ENCODE assay signal across 8 mouse cellular contexts in genomic region chr7:16175542-16175931, GRCm38 (mm10). TPM values are rescaled to one million over a fixed set of nuclear protein-coding genes. Genes with fewer than 3 reads are reported as not detected.
A peak's percentile ranks its signal among the peaks of the same experiment; 100 is the strongest.
DNase-seq lines count a peak whose midpoint lies in the region; ATAC-seq lines count a peak whose summit lies in the region.

No protein-coding gene starts in this region.

- peaks cover 2% of the 10 kb centered on the region; the same call in 1 of the 2 replicates for H3K4me1 ChIP-seq in heart, embryonic 11.5 days (ENCODE audit: control insufficient read depth, insufficient read depth, low read length)
- peaks cover 65% of the 10 kb centered on the region for H3K4me1 ChIP-seq in hindbrain, embryonic 10.5 days (replicated peaks)
- H3K4me1 ChIP-seq in midbrain, embryonic 12.5 days: peaks cover 39% of the 10 kb centered on the region

- WGBS in heart, embryonic 11.5 days (ENCODE audit: insufficient replicate concordance): 0% methylated on average over 10 of the region's 10 CpGs
- WGBS in hindbrain, embryonic 10.5 days: 0% methylated on average over 10 of the region's 10 CpGs
- 0% methylated on average over 10 of the region's 10 CpGs for WGBS in midbrain, embryonic 12.5 days

- no peaks in the 10 kb centered on the region for H3K27me3 ChIP-seq in heart, embryonic 11.5 days (ENCODE audit: control insufficient read depth, insufficient read depth, low read length)
- H3K27me3 ChIP-seq in hindbrain, embryonic 10.5 days (ENCODE audit: insufficient read depth, poor library complexity, severe bottlenecking): no peaks in the 10 kb centered on the region
- H3K27me3 ChIP-seq in midbrain, embryonic 12.5 days: 0 out of 2 replicates have a peak, but pooled peaks cover 4% of the 10 kb centered on the region

- peak overlapping the region; percentile 53 for H3K4me3 ChIP-seq in heart, embryonic 11.5 days (ENCODE audit: low read depth, low read length)
- H3K4me3 ChIP-seq in hindbrain, embryonic 10.5 days: peak overlapping the region; percentile 79
- peak overlapping the region; percentile 70 for H3K4me3 ChIP-seq in midbrain, embryonic 12.5 days

- no peak overlapping the region for H3K27ac ChIP-seq in heart, embryonic 11.5 days (ENCODE audit: low read depth, low read length)
- peak overlapping the region; percentile 93 for H3K27ac ChIP-seq in hindbrain, embryonic 10.5 days
- peak overlapping the region; percentile 72 for H3K27ac ChIP-seq in midbrain, embryonic 12.5 days (replicated peaks)

- H3K36me3 ChIP-seq in heart, embryonic 11.5 days (ENCODE audit: control insufficient read depth, insufficient read depth, low read length): peaks cover 9% of the 10 kb centered on the region
- H3K36me3 ChIP-seq in hindbrain, embryonic 10.5 days: peaks cover 40% of the 10 kb centered on the region
- H3K36me3 ChIP-seq in midbrain, embryonic 12.5 days: peaks cover 34% of the 10 kb centered on the region

- no peaks in the 10 kb centered on the region for H3K9me3 ChIP-seq in heart, embryonic 11.5 days (replicated peaks; ENCODE audit: control insufficient read depth, low read length)
- 0 out of 2 replicates have a peak, but pooled peaks cover 4% of the 10 kb centered on the region for H3K9me3 ChIP-seq in hindbrain, embryonic 10.5 days
- no peaks in the 10 kb centered on the region for H3K9me3 ChIP-seq in midbrain, embryonic 12.5 days

- peak; percentile 6; the same call in 1 of the 2 replicates for ATAC-seq in heart, embryonic 11.5 days (replicated peaks; ENCODE audit: insufficient number of reproducible peaks, low FRiP score, low TSS enrichment)
- ATAC-seq in midbrain, embryonic 12.5 days (ENCODE audit: low FRiP score, low read depth): no peak; the same call in 1 of the 2 replicates

- DNase-seq in heart, postnatal 14 days: no peak
- peak; percentile 15 for DNase-seq in ES-CJ7 (ENCODE audit: low read depth, low spot score)
- DNase-seq in hindbrain, embryonic 10.5 days (ENCODE audit: low spot score): no peak
- DNase-seq in adrenal gland, postnatal 14 days: no peak
- no peak for DNase-seq in cerebellum, postnatal 36 days
- DNase-seq in right cerebral cortex, postnatal 36 days (ENCODE audit: low spot score in 2 of 2): no peak

- intact Hi-C loops in heart, postnatal 14 days (cut with DNase I): no loop called here

- peak overlapping the region; percentile 58 for H3K9ac ChIP-seq in heart, embryonic 11.5 days (ENCODE audit: low read depth, low read length)
- peak overlapping the region; percentile 73 for H3K9ac ChIP-seq in midbrain, embryonic 12.5 days (replicated peaks)

- H3K4me2 ChIP-seq in heart, embryonic 11.5 days: peak overlapping the region; percentile 65
- peak overlapping the region; percentile 69 for H3K4me2 ChIP-seq in midbrain, embryonic 12.5 days (replicated peaks)

RNA-seq across cellular contexts. Expression of gene Meis3, which starts 0.6 kb away (rescaled TPM):
- 19.7 and 22.8 TPM in 2 replicates for polyA plus RNA-seq in heart, embryonic 11.5 days (2014; fragmentation: Nextera tagmentation; extraction: Ambion mirVana)
- 1 to 10 TPM; 3.8 to 5.4 TPM for total RNA-seq in heart, postnatal 14 days (2021)
- 117 and 173 TPM in 2 replicates for polyA plus RNA-seq in hindbrain, embryonic 10.5 days (2016; fragmentation: Nextera tagmentation; extraction: Ambion mirVana)
- polyA plus RNA-seq in midbrain, embryonic 12.5 days (2016; fragmentation: Nextera tagmentation; extraction: Ambion mirVana): 123 and 128 TPM in 2 replicates
- total RNA-seq in adrenal gland, postnatal 14 days (2021): 9.4 and 16.2 TPM in 2 replicates

RNA-seq across cellular contexts. Expression of gene Slc8a2, which starts 45.9 kb away (rescaled TPM):
- 0.11 and 0.17 TPM in 2 replicates for polyA plus RNA-seq in heart, embryonic 11.5 days (2014; fragmentation: Nextera tagmentation; extraction: Ambion mirVana)
- total RNA-seq in heart, postnatal 14 days (2021): under 1 TPM; 0.63 to 0.84 TPM
- polyA plus RNA-seq in hindbrain, embryonic 10.5 days (2016; fragmentation: Nextera tagmentation; extraction: Ambion mirVana): 0.26 and 0.42 TPM in 2 replicates
- polyA plus RNA-seq in midbrain, embryonic 12.5 days (2016; fragmentation: Nextera tagmentation; extraction: Ambion mirVana): 0.48 and 0.55 TPM in 2 replicates
- total RNA-seq in adrenal gland, postnatal 14 days (2021): 3.6 and 4.1 TPM in 2 replicates

RNA-seq across cellular contexts. Expression of gene Dhx34, which starts 46.3 kb away (rescaled TPM):
- 7.4 and 7.8 TPM in 2 replicates for polyA plus RNA-seq in heart, embryonic 11.5 days (2014; fragmentation: Nextera tagmentation; extraction: Ambion mirVana)
- total RNA-seq in heart, postnatal 14 days (2021): 10 to 100 TPM in 1 of 2 experiments, 1 to 10 TPM in 1; 8.7 to 11.1 TPM
- 22.0 and 22.3 TPM in 2 replicates for polyA plus RNA-seq in hindbrain, embryonic 10.5 days (2016; fragmentation: Nextera tagmentation; extraction: Ambion mirVana)
- polyA plus RNA-seq in midbrain, embryonic 12.5 days (2016; fragmentation: Nextera tagmentation; extraction: Ambion mirVana): 18.9 and 19.0 TPM in 2 replicates
- 12.3 and 13.7 TPM in 2 replicates for total RNA-seq in adrenal gland, postnatal 14 days (2021)

RNA-seq across cellular contexts. Expression of gene Kptn, which starts 55.8 kb away (rescaled TPM):
- polyA plus RNA-seq in heart, embryonic 11.5 days (2014; fragmentation: Nextera tagmentation; extraction: Ambion mirVana): 26.4 and 29.5 TPM in 2 replicates
- total RNA-seq in heart, postnatal 14 days (2021): 10 to 100 TPM; 24.9 to 28.0 TPM
- 27.0 and 30.5 TPM in 2 replicates for polyA plus RNA-seq in hindbrain, embryonic 10.5 days (2016; fragmentation: Nextera tagmentation; extraction: Ambion mirVana)
- 31.5 and 32.3 TPM in 2 replicates for polyA plus RNA-seq in midbrain, embryonic 12.5 days (2016; fragmentation: Nextera tagmentation; extraction: Ambion mirVana)
- total RNA-seq in adrenal gland, postnatal 14 days (2021): 22.3 and 24.7 TPM in 2 replicates
